Mouse (Mus musculus): ENCODE data around the gene Bspry. TPM values are rescaled to one million over a fixed set of nuclear protein-coding genes. Genes with fewer than 3 reads are reported as not detected.

Gene Bspry
- 0.34 and 45.2 TPM in 2 replicates for polyA plus RNA-seq (2012; rRNA removed; ENCODE audit: low replicate concordance)

GRCm38 (mm10) chr4:62479937-62480708, at the start of gene Bspry:
TSS of gene Bspry (plus strand) at chr4:62480053.

GRCm38 (mm10) chr4:62435081-62435480, 44.8 kb upstream of the Bspry start, which contains the start of gene Rnf183:
TSS of gene Rnf183 (minus strand) at chr4:62435252.

GRCm38 (mm10) chr4:62470598-62471051, 9.2 kb upstream of the Bspry start, which contains the start of gene Wdr31:
TSS of gene Wdr31 (minus strand) at chr4:62470896.

GRCm38 (mm10) chr4:62503374-62503970, 23.6 kb downstream of the Bspry start, which contains the start of gene Hdhd3:
TSS of gene Hdhd3 (minus strand) at chr4:62503467.

GRCm38 (mm10) chr4:62519849-62520233, 40.0 kb downstream of the Bspry start, which contains the start of gene Alad:
TSS of gene Alad (minus strand) at chr4:62519918.

GRCm38 (mm10) chr4:62524651-62525488, 45.0 kb downstream of the Bspry start, which contains the start of the genes Pole3 and 4933430I17Rik:
TSS of gene Pole3 (minus strand) at chr4:62525068.
TSS of gene 4933430I17Rik (plus strand) at chr4:62525369.

Other genes with a start within 250 kb of the Bspry start
- gene Zfp37, start 249.0 kb upstream of the Bspry start, polyA plus RNA-seq (2012; rRNA removed; ENCODE audit: low replicate concordance): 0.37 and 1.2 TPM in 2 replicates
- 31.4 and 41.4 TPM in 2 replicates for gene Slc31a2, start 217.5 kb upstream of the Bspry start, polyA plus RNA-seq (2012; rRNA removed; ENCODE audit: low replicate concordance)
- 31.5 and 38.2 TPM in 2 replicates for gene Fkbp15, start 119.5 kb upstream of the Bspry start, polyA plus RNA-seq (2012; rRNA removed; ENCODE audit: low replicate concordance)
- gene Slc31a1, start 119.3 kb upstream of the Bspry start, polyA plus RNA-seq (2012; rRNA removed; ENCODE audit: low replicate concordance): 26.8 and 31.4 TPM in 2 replicates
- 31.6 and 47.6 TPM in 2 replicates for gene Cdc26, start 71.4 kb upstream of the Bspry start, polyA plus RNA-seq (2012; rRNA removed; ENCODE audit: low replicate concordance)
- 9.7 and 17.8 TPM in 2 replicates for gene Prpf4, start 71.3 kb upstream of the Bspry start, polyA plus RNA-seq (2012; rRNA removed; ENCODE audit: low replicate concordance)
- 0.33 and 4.0 TPM in 2 replicates for gene Rnf183, start 44.8 kb upstream of the Bspry start, polyA plus RNA-seq (2012; rRNA removed; ENCODE audit: low replicate concordance)
- 0.49 and 4.7 TPM in 2 replicates for gene Wdr31, start 9.2 kb upstream of the Bspry start, polyA plus RNA-seq (2012; rRNA removed; ENCODE audit: low replicate concordance)
- gene Hdhd3, start 23.4 kb downstream of the Bspry start, polyA plus RNA-seq (2012; rRNA removed; ENCODE audit: low replicate concordance): 11.7 and 28.9 TPM in 2 replicates
- gene Alad, start 39.9 kb downstream of the Bspry start, polyA plus RNA-seq (2012; rRNA removed; ENCODE audit: low replicate concordance): 116 and 202 TPM in 2 replicates
- 22.1 and 23.5 TPM in 2 replicates for gene Pole3, start 45.0 kb downstream of the Bspry start, polyA plus RNA-seq (2012; rRNA removed; ENCODE audit: low replicate concordance)
- gene 4933430I17Rik, start 45.3 kb downstream of the Bspry start, polyA plus RNA-seq (2012; rRNA removed; ENCODE audit: low replicate concordance): 0.06 and 0.14 TPM in 2 replicates
- gene Rgs3, start 79.8 kb downstream of the Bspry start, polyA plus RNA-seq (2012; rRNA removed; ENCODE audit: low replicate concordance): 89.0 and 120 TPM in 2 replicates

All from subcutaneous adipose tissue, adult 2 months (tissue).